Mouse (Mus musculus) hematopoietic multipotent progenitor cell, adult 10-12 weeks (in vitro differentiated cells): ENCODE measurements around the gene Carmil3. TPM values are rescaled to one million over a fixed set of nuclear protein-coding genes. Genes with fewer than 3 reads are reported as not detected.

Experiments
- polyA plus RNA-seq: library from polyadenylated mRNA; stranded (reverse); fragments of >175 nt; gene quantifications from 2 replicates; pipeline ENCODE4 v1.2.3, GENCODE M21; 2012; ENCODE audit warnings: low replicate concordance

Gene Carmil3
- polyA plus RNA-seq: 3.4 and 6.3 TPM in 2 replicates

DNA sequence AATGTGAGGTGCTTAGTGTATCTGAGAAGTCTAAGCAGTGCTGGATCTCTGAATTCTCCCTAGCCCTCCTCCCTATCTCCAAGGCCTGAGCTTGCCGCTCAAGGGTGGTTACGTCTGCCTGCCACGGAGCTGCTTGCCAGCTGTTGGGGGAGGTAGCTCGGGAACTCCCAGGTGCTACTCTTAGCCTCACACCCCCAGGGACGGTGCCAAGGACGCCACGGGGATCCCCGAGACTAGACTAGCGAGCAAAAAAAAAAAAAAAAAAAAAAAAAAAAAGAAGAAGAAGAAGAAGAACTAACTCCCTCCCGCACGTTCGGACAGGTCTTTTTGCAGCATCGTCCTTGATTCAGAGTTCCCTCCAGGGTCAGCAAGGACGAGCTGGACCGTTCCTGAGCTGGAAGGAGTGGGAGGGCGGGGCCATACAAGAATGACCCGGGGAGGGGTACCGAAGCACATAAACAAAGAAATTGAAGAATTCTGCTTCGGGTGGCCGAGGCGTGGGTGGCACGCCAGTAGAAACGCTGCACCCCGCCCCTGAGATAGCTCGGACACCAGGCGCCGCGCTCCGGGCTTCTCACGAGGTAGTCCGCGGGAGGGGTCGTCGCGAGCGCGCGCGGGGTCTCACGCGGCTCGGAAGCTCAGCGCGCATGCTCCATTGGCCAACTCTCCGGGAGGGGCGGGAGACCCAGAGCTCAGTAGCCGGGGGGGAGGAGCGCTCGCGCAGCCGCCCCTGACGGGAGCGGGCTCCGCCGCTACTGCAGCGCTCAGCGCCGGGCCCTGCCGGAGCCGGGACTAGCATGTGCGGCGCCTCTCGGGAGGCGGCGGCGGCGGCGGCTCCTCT, at the start of gene Carmil3:
Gene Carmil3, plus strand, starts transcription at position 291 of the 841 bp plus-strand sequence.

DNA sequence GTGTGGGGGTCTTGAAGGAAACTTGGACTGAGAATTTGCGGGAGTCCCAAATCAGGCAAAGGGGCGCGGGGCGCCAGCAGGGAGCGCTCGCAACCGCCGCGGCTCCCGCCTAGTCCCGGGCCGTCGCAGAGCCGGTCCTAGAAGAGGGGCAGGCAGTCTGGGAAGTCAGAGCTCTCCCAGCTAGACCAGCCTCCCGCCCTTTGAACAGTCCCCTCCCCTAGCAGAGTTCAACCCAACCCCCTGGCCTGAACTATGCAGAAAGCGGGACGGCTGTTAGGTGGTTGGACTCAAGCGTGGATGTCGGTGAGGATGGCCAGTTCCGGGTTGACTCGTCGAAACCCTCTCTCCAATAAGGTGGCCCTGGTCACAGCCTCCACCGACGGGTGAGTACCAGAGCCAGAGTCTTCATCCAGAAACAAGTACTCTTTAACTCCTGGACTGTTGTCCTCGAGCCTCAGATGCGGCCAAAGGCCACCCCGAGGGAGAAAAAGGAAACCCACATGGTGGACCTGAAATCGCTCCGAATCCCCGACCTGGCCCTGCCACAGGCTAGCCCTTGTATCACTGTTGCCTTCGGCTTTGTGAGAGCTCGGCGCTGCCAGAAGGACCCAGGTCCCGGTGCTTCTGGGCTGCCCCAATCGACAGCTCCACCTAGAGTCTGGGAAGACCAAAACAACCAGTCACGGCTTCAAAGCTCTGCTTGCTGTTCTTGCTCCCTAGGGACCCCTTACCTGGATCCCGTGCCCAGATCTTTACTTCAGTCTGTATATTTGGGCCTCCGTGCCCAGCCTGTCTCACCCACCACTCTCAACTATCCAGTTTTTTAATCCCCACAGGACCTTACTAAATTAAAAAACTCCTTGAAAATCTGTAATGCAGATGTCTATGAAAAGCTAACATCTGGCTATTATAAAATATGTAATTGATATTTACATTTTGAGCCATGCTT, 11.5 kb upstream of the Carmil3 start, which contains the start of gene Dhrs4:
Gene Dhrs4, plus strand, starts transcription at position 108 of the 949 bp plus-strand sequence.

DNA sequence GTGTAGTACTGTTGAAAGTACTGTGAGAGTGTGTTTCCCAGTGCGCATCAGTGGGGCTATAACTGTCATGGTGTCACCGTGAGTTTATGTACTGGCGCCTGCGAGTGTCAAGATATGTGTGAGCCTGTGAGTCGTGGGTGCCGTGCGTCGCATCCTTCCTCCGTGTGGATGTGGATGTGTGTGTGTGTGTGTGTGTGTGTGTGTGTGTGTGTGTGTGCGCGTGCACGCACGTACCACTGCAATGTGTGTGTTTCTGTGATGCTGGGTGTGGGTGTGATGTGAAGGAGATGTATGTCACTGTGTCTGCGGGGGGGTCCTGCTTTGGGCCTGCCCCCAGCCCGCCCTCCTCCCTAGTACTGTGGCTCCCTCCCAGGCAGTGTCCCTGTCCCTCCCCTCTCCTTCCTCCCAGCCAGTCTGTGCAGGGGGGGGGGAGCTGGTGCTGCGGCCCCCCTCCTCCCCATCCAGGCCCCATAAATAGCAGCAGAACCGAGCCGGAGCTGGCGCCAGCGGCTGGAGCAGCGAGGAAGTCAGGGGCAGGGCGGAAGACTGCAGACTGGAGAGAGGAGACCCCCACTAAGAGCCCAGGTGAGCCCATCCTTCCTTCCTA, 19.8 kb downstream of the Carmil3 start, which contains the start of gene Cpne6:
Gene Cpne6, plus strand, starts transcription at position 321 of the 607 bp plus-strand sequence.

DNA sequence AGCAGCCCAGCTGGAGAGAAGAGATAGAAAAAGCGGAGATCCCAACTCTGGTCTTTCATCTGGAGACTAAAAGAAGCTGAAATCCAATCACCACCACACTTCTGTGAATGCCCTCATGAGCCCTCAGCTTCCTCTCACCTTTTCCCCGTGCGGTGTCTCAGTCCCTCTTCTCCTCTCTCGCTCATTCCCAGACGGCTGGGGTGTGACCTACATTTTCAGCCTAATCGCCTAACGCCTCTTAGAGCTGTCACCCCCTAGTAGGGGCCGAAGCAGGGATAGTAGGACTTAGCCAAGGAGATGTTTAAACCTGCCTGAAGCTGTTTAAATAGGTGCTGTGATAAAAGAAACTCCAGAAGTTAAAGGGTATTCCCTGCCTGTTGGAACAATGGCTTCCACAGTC, 34.3 kb downstream of the Carmil3 start, which contains the start of gene Nrl:
Gene Nrl, minus strand, starts transcription at position 197 of the 400 bp plus-strand sequence.

DNA sequence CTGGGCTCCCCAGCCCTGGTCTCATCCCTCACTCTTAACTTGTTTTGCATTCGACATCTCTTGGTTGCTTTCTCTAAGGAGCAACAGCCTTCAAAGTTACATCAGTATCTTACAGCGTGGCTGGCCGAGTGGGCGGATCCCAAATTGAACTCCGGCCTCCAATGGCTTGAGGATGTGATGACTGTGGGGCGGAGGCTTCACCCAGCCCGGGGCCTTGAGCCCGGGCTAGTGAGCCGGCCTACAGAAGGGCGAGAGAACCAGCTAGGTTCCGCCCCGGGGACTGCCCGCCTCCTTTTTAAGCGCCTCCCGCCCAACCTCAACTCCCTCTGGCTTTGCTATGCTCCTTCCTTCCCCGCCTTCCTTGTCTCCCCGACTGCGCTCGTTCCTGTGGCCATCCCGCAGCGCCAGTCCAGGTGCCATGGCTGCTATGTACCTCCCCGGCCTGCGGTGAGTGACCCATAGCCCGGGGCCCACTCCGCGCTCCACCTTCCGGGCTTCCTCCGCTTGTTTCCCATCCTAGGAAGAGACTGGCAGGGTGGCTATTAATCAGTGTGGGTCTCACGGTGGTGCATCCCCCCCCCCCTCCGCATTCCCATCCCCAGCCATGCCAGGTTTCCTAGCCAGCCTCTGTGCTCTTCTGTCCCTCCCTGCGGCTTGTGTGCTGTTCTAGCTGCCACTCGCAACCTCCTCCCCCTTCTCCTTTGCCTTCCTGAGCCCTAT, 49.8 kb downstream of the Carmil3 start, which contains the start of gene Pck2:
Gene Pck2, plus strand, starts transcription at position 200 of the 720 bp plus-strand sequence.

Other genes starting within 250 kb of the Carmil3 start
- 25.8 and 52.4 TPM in 2 replicates for gene Dhrs4, start 11.9 kb upstream of the Carmil3 start, polyA plus RNA-seq
- gene Cpne6, start 19.8 kb downstream of the Carmil3 start, polyA plus RNA-seq: not detected in 2 replicates
- not detected in 2 replicates for gene Nrl, start 34.3 kb downstream of the Carmil3 start, polyA plus RNA-seq
- 40.5 and 60.9 TPM in 2 replicates for gene Pck2, start 49.6 kb downstream of the Carmil3 start, polyA plus RNA-seq
- 66.7 and 69.0 TPM in 2 replicates for gene Dcaf11, start 69.4 kb downstream of the Carmil3 start, polyA plus RNA-seq
- 2.0 TPM in 1 of 2 replicates, not detected in the other for gene A730061H03Rik, start 69.8 kb downstream of the Carmil3 start, polyA plus RNA-seq
- 0.33 TPM in 1 of 2 replicates, not detected in the other for gene Fitm1, start 85.0 kb downstream of the Carmil3 start, polyA plus RNA-seq
- 226 and 353 TPM in 2 replicates for gene Psme1, start 87.5 kb downstream of the Carmil3 start, polyA plus RNA-seq
- gene Emc9, start 94.7 kb downstream of the Carmil3 start, polyA plus RNA-seq: 10.0 and 14.4 TPM in 2 replicates
- gene Psme2, start 100.5 kb downstream of the Carmil3 start, polyA plus RNA-seq: 65.8 and 135 TPM in 2 replicates
- 46.9 and 59.8 TPM in 2 replicates for gene Rnf31, start 101.1 kb downstream of the Carmil3 start, polyA plus RNA-seq
- 35.4 and 179 TPM in 2 replicates for gene Irf9, start 112.9 kb downstream of the Carmil3 start, polyA plus RNA-seq
- gene Rec8, start 127.4 kb downstream of the Carmil3 start, polyA plus RNA-seq: 0.49 and 0.84 TPM in 2 replicates
- 14.0 and 57.8 TPM in 2 replicates for gene Ipo4, start 145.3 kb downstream of the Carmil3 start, polyA plus RNA-seq
- 3.7 TPM in 1 of 2 replicates, not detected in the other for gene Gm49378, start 147.2 kb downstream of the Carmil3 start, polyA plus RNA-seq
- gene Tm9sf1, start 153.2 kb downstream of the Carmil3 start, polyA plus RNA-seq: 14.0 and 32.8 TPM in 2 replicates
- 0.45 and 0.48 TPM in 2 replicates for gene Tssk4, start 159.5 kb downstream of the Carmil3 start, polyA plus RNA-seq
- 18.5 and 23.8 TPM in 2 replicates for gene Mdp1, start 169.9 kb downstream of the Carmil3 start, polyA plus RNA-seq
- 5.9 and 22.3 TPM in 2 replicates for gene Gmpr2, start 181.3 kb downstream of the Carmil3 start, polyA plus RNA-seq
- gene Nedd8, start 181.5 kb downstream of the Carmil3 start, polyA plus RNA-seq: 36.9 and 68.6 TPM in 2 replicates
- 48.2 and 59.6 TPM in 2 replicates for gene Tinf2, start 191.2 kb downstream of the Carmil3 start, polyA plus RNA-seq
- gene Tgm1, start 223.3 kb downstream of the Carmil3 start, polyA plus RNA-seq: 13.8 and 16.6 TPM in 2 replicates
- 27.4 and 45.7 TPM in 2 replicates for gene Rabggta, start 231.6 kb downstream of the Carmil3 start, polyA plus RNA-seq